Mouse (Mus musculus) gastrocnemius, adult 2 months (tissue): ENCODE data around the gene 1700003H04Rik. TPM values are rescaled to one million over a fixed set of nuclear protein-coding genes. Genes with fewer than 3 reads are reported as not detected.

Experiments
- DNase-seq: peaks from one replicate; pipeline ENCODE4 v3.0.0; 2022
- H3K27ac ChIP-seq: fragments of 200-600 bp; 2 replicates; pipeline ENCODE4 v1.8.1; 2022; ENCODE audit warnings: mild to moderate bottlenecking
- H3K4me3 ChIP-seq: fragments of 200-600 bp; 2 replicates; pipeline ENCODE4 v1.8.1; 2022; ENCODE audit warnings: mild to moderate bottlenecking, moderate library complexity
- CTCF ChIP-seq: fragments of 200-600 bp; IDR thresholded peaks from 2 replicates; pipeline ENCODE4 v1.8.1; 2022; ENCODE audit warnings: antibody characterized with exemption, mild to moderate bottlenecking, moderate library complexity
- intact Hi-C: fragments of 180-260 bp; cut with DNase I; formaldehyde crosslinking; loops from one replicate; pipeline ENCODE4 v1.15.1; 2025
- total RNA-seq, 2 experiments: library from RNA; stranded (reverse); gene quantifications; 2 replicates each; pipeline ENCODE4 v1.2.3; 2021

The 1700003H04Rik gene
- total RNA-seq, 2 experiments from 2014 or later: not detected

- DNase-seq: no peak
- Histone ChIP-seq H3K4me3 (no peak overlapping the region), H3K27ac (no peak overlapping the region)
- intact Hi-C loops: no loop called here
- no peak for TF ChIP-seq CTCF
Measured at GRCm38 (mm10) chr3:124536602-124537001, 44.3 kb downstream of the 1700003H04Rik start.

GRCm38 (mm10) chr3:124518786-124519185 is 62.1 kb downstream of the 1700003H04Rik start:
- Histone ChIP-seq H3K27ac (no peak overlapping the region), H3K4me3 (no peak overlapping the region)
- intact Hi-C loops: no loop called here
- no peak for DNase-seq
- TF ChIP-seq CTCF: no peak

Other genes with a start within 250 kb of the 1700003H04Rik start
- gene 1700006A11Rik, start 155.1 kb downstream of the 1700003H04Rik start, total RNA-seq: not detected